8 mouse cellular contexts compared by ENCODE assay signal in genomic region chr11:96860564-96860963, GRCm38 (mm10). TPM values are rescaled to one million over a fixed set of nuclear protein-coding genes. Genes with fewer than 3 reads are reported as not detected.
A peak's percentile ranks its signal among the peaks of the same experiment; 100 is the strongest.
DNase-seq lines count a peak whose midpoint lies in the region; ATAC-seq and TF ChIP-seq lines count a peak whose summit lies in the region.

No protein-coding gene starts in this region.

- peak overlapping the region; percentile 80 for H3K27ac ChIP-seq in embryonic facial prominence, embryonic 14.5 days (replicated peaks; ENCODE audit: low read depth, low read length)
- peak overlapping the region; percentile 48; the same call in 1 of the 2 replicates for H3K27ac ChIP-seq in heart, embryonic 10.5 days
- peak overlapping the region; percentile 3; the same call in 1 of the 2 replicates for H3K27ac ChIP-seq in kidney, embryonic 16.5 days (ENCODE audit: low read length)
- no peak overlapping the region for H3K27ac ChIP-seq in liver, embryonic 13.5 days
- H3K27ac ChIP-seq in neural tube, embryonic 11.5 days (ENCODE audit: low read depth, low read length), result no peak overlapping the region
- H3K27ac ChIP-seq in stomach, postnatal 0 days (replicated peaks), result peak overlapping the region; percentile 72

- H3K9me3 ChIP-seq in embryonic facial prominence, embryonic 14.5 days (ENCODE audit: control insufficient read depth, low read length), result no peaks in the 10 kb centered on the region
- H3K9me3 ChIP-seq in heart, embryonic 10.5 days, result no peaks in the 10 kb centered on the region
- no peaks in the 10 kb centered on the region for H3K9me3 ChIP-seq in kidney, embryonic 16.5 days (ENCODE audit: low read length)
- H3K9me3 ChIP-seq in liver, embryonic 13.5 days (replicated peaks), result no peaks in the 10 kb centered on the region
- no peaks in the 10 kb centered on the region for H3K9me3 ChIP-seq in neural tube, embryonic 11.5 days (ENCODE audit: control insufficient read depth, low read length)
- H3K9me3 ChIP-seq in stomach, postnatal 0 days (ENCODE audit: control insufficient read depth, low read length), result no peaks in the 10 kb centered on the region

- DNase-seq in adrenal gland, postnatal 4 days (ENCODE audit: low spot score in 2 of 2), result peak; percentile 53 to 62
- DNase-seq in embryonic facial prominence, embryonic 14.5 days (ENCODE audit: low spot score), result peak; percentile 89
- DNase-seq in heart, embryonic 10.5 days (ENCODE audit: low spot score), result peak; percentile 91
- DNase-seq in liver, embryonic 13.5 days, result peak; percentile 56
- DNase-seq in neural tube, embryonic 11.5 days (ENCODE audit: low spot score), result peak; percentile 88
- peak; percentile 84 for DNase-seq in stomach, postnatal 0 days (ENCODE audit: low spot score)

- H3K79me3 ChIP-seq in C2C12 (ENCODE audit: low read depth), result no peaks in the 10 kb centered on the region

- peak overlapping the region; percentile 87 for H3K4me2 ChIP-seq in embryonic facial prominence, embryonic 14.5 days (ENCODE audit: low read depth, low read length)
- peak overlapping the region; percentile 93; the same call in 1 of the 2 replicates for H3K4me2 ChIP-seq in kidney, embryonic 16.5 days (replicated peaks; ENCODE audit: low read depth, low read length)
- H3K4me2 ChIP-seq in liver, embryonic 13.5 days, result no peak overlapping the region
- no peak overlapping the region for H3K4me2 ChIP-seq in neural tube, embryonic 11.5 days (ENCODE audit: low read depth)
- H3K4me2 ChIP-seq in stomach, postnatal 0 days (replicated peaks; ENCODE audit: low read depth), result peak overlapping the region; percentile 69; the same call in 1 of the 2 replicates

- H3K9ac ChIP-seq in embryonic facial prominence, embryonic 14.5 days (ENCODE audit: low read depth, low read length), result no peak overlapping the region
- 0 out of 2 replicates have a peak overlapping the region, but pooled peaks have one; percentile 61 for H3K9ac ChIP-seq in kidney, embryonic 16.5 days (replicated peaks; ENCODE audit: low read length)
- H3K9ac ChIP-seq in liver, embryonic 13.5 days, result no peak overlapping the region
- no peak overlapping the region for H3K9ac ChIP-seq in neural tube, embryonic 11.5 days (ENCODE audit: low read length)
- H3K9ac ChIP-seq in stomach, postnatal 0 days (ENCODE audit: low read length), result peak overlapping the region; percentile 18; the same call in 1 of the 2 replicates

- TF ChIP-seq EP300 in stomach, postnatal 0 days (optimal IDR thresholded peaks at IDR 0.05), result no peak

- no peaks in the 10 kb centered on the region for H3K79me2 ChIP-seq in C2C12 (ENCODE audit: control insufficient read depth, insufficient read depth)

- ATAC-seq in embryonic facial prominence, embryonic 14.5 days (ENCODE audit: low read depth), result peak; percentile 45
- peak; percentile 64; the same call in 1 of the 2 replicates for ATAC-seq in kidney, embryonic 16.5 days (ENCODE audit: low FRiP score, low TSS enrichment)
- ATAC-seq in liver, embryonic 13.5 days (ENCODE audit: low read depth), result 0 out of 2 replicates have a peak, but pooled peaks have one; percentile 34
- no peak for ATAC-seq in neural tube, embryonic 11.5 days (ENCODE audit: insufficient read depth, low FRiP score, low TSS enrichment)
- ATAC-seq in stomach, postnatal 0 days (ENCODE audit: low FRiP score, low TSS enrichment), result peak; percentile 54

- no peak overlapping the region for H3K4me3 ChIP-seq in C2C12 (ENCODE audit: insufficient read depth, poor library complexity, severe bottlenecking)
- no peak overlapping the region for H3K4me3 ChIP-seq in embryonic facial prominence, embryonic 14.5 days (ENCODE audit: low read depth, low read length)
- H3K4me3 ChIP-seq in heart, embryonic 10.5 days, result 0 out of 2 replicates have a peak overlapping the region, but pooled peaks have one; percentile 62
- H3K4me3 ChIP-seq in kidney, embryonic 16.5 days (ENCODE audit: low read length), result no peak overlapping the region
- no peak overlapping the region for H3K4me3 ChIP-seq in liver, embryonic 13.5 days (replicated peaks)
- no peak overlapping the region for H3K4me3 ChIP-seq in neural tube, embryonic 11.5 days (ENCODE audit: low read depth, low read length)
- H3K4me3 ChIP-seq in stomach, postnatal 0 days (ENCODE audit: low read depth, low read length), result no peak overlapping the region

- no peak overlapping the region for H3ac ChIP-seq in C2C12 (ENCODE audit: control insufficient read depth, insufficient read length, low read depth)

- H3K36me3 ChIP-seq in C2C12 (ENCODE audit: control insufficient read depth, insufficient read depth), result no peaks in the 10 kb centered on the region
- H3K36me3 ChIP-seq in embryonic facial prominence, embryonic 14.5 days (ENCODE audit: control insufficient read depth, insufficient read depth, low read length), result peaks cover 7% of the 10 kb centered on the region; the same call in 1 of the 2 replicates
- H3K36me3 ChIP-seq in heart, embryonic 10.5 days, result no peaks in the 10 kb centered on the region; the same call in 1 of the 2 replicates
- H3K36me3 ChIP-seq in kidney, embryonic 16.5 days (ENCODE audit: insufficient read depth, low read length), result 0 out of 2 replicates have a peak, but pooled peaks cover 4% of the 10 kb centered on the region
- no peaks in the 10 kb centered on the region for H3K36me3 ChIP-seq in liver, embryonic 13.5 days
- H3K36me3 ChIP-seq in neural tube, embryonic 11.5 days (ENCODE audit: control insufficient read depth, insufficient read depth, low read length), result no peaks in the 10 kb centered on the region
- no peaks in the 10 kb centered on the region for H3K36me3 ChIP-seq in stomach, postnatal 0 days (ENCODE audit: control insufficient read depth, insufficient read depth, low read length)

- 7% methylated on average over 8 of the region's 8 CpGs for WGBS in embryonic facial prominence, embryonic 14.5 days
- whole genome bisulfite sequencing in heart, embryonic 10.5 days, result 13% methylated on average over 8 of the region's 8 CpGs
- WGBS in kidney, embryonic 16.5 days, result 8% methylated on average over 8 of the region's 8 CpGs
- 10% methylated on average over 8 of the region's 8 CpGs for WGBS in liver, embryonic 13.5 days (ENCODE audit: insufficient replicate concordance)
- 7% methylated on average over 8 of the region's 8 CpGs for WGBS in neural tube, embryonic 11.5 days
- 9% methylated on average over 8 of the region's 8 CpGs for WGBS in stomach, postnatal 0 days

- peak; percentile 80 for TF ChIP-seq CTCF in C2C12 (IDR thresholded peaks at IDR 0.05; ENCODE audit: control insufficient read depth, insufficient read depth, insufficient read length)
- peak; percentile 95 for TF ChIP-seq CTCF in stomach, postnatal 0 days (IDR thresholded peaks at IDR 0.05; ENCODE audit: low read depth)

- peaks cover 17% of the 10 kb centered on the region for H3K4me1 ChIP-seq in embryonic facial prominence, embryonic 14.5 days (ENCODE audit: control insufficient read depth, insufficient read depth, low read length)
- peaks cover 31% of the 10 kb centered on the region for H3K4me1 ChIP-seq in heart, embryonic 10.5 days
- H3K4me1 ChIP-seq in kidney, embryonic 16.5 days (ENCODE audit: insufficient read depth, low read length), result peaks cover 33% of the 10 kb centered on the region
- peaks cover 15% of the 10 kb centered on the region for H3K4me1 ChIP-seq in liver, embryonic 13.5 days (replicated peaks)
- peaks cover 21% of the 10 kb centered on the region for H3K4me1 ChIP-seq in neural tube, embryonic 11.5 days (ENCODE audit: control insufficient read depth, insufficient read depth, low read length)
- H3K4me1 ChIP-seq in stomach, postnatal 0 days (replicated peaks; ENCODE audit: control insufficient read depth, insufficient read depth), result peaks cover 3% of the 10 kb centered on the region

- no peaks in the 10 kb centered on the region for H3K27me3 ChIP-seq in C2C12 (ENCODE audit: control insufficient read depth, insufficient read depth, insufficient read length)
- H3K27me3 ChIP-seq in embryonic facial prominence, embryonic 14.5 days (replicated peaks; ENCODE audit: control insufficient read depth, insufficient read depth, low read length), result no peaks in the 10 kb centered on the region
- 0 out of 2 replicates have a peak, but pooled peaks cover 9% of the 10 kb centered on the region for H3K27me3 ChIP-seq in heart, embryonic 10.5 days (ENCODE audit: insufficient read depth, poor library complexity, severe bottlenecking)
- no peaks in the 10 kb centered on the region for H3K27me3 ChIP-seq in kidney, embryonic 16.5 days (ENCODE audit: insufficient read depth, low read length)
- peaks cover 20% of the 10 kb centered on the region for H3K27me3 ChIP-seq in liver, embryonic 13.5 days
- no peaks in the 10 kb centered on the region for H3K27me3 ChIP-seq in neural tube, embryonic 11.5 days (ENCODE audit: control insufficient read depth, insufficient read depth, low read length)
- H3K27me3 ChIP-seq in stomach, postnatal 0 days (ENCODE audit: control insufficient read depth, insufficient read depth, low read length), result no peaks in the 10 kb centered on the region

RNA-seq across cellular contexts. Expression of gene Copz2, which starts 10.9 kb away (rescaled TPM):
- 29.0 TPM for polyA plus RNA-seq in C2C12 (2012; fragmentation: generic; extraction: Trizol)
- 10 to 100 TPM; 53.2 to 62.5 TPM for total RNA-seq in adrenal gland, postnatal 4 days (2021)
- polyA plus RNA-seq in embryonic facial prominence, embryonic 14.5 days (2014; fragmentation: Nextera tagmentation; extraction: Ambion mirVana), result 228 and 237 TPM in 2 replicates
- 86.6 and 90.1 TPM in 2 replicates for polyA plus RNA-seq in heart, embryonic 10.5 days (2016; fragmentation: Nextera tagmentation; extraction: Ambion mirVana)
- 115 and 117 TPM in 2 replicates for polyA plus RNA-seq in kidney, embryonic 16.5 days (2015; fragmentation: Nextera tagmentation; extraction: Ambion mirVana)
- polyA plus RNA-seq in liver, embryonic 13.5 days (2015; fragmentation: Nextera tagmentation; extraction: Ambion mirVana), result 19.7 and 20.0 TPM in 2 replicates
- 44.8 and 46.5 TPM in 2 replicates for polyA plus RNA-seq in neural tube, embryonic 11.5 days (2014; fragmentation: Nextera tagmentation; extraction: Ambion mirVana)
- polyA plus RNA-seq in stomach, postnatal 0 days (2015; fragmentation: Nextera tagmentation; extraction: Ambion mirVana), result 84.7 and 95.1 TPM in 2 replicates

RNA-seq across cellular contexts. Expression of gene Nfe2l1, which starts 30.8 kb away (rescaled TPM):
- polyA plus RNA-seq in C2C12 (2012; fragmentation: generic; extraction: Trizol), result 89.3 TPM
- 100 to 1,000 TPM; 269 to 272 TPM for total RNA-seq in adrenal gland, postnatal 4 days (2021)
- 54.6 and 56.0 TPM in 2 replicates for polyA plus RNA-seq in embryonic facial prominence, embryonic 14.5 days (2014; fragmentation: Nextera tagmentation; extraction: Ambion mirVana)
- 65.0 and 78.7 TPM in 2 replicates for polyA plus RNA-seq in heart, embryonic 10.5 days (2016; fragmentation: Nextera tagmentation; extraction: Ambion mirVana)
- polyA plus RNA-seq in kidney, embryonic 16.5 days (2015; fragmentation: Nextera tagmentation; extraction: Ambion mirVana), result 93.9 and 96.8 TPM in 2 replicates
- 19.2 and 20.2 TPM in 2 replicates for polyA plus RNA-seq in liver, embryonic 13.5 days (2015; fragmentation: Nextera tagmentation; extraction: Ambion mirVana)
- 45.4 and 46.8 TPM in 2 replicates for polyA plus RNA-seq in neural tube, embryonic 11.5 days (2014; fragmentation: Nextera tagmentation; extraction: Ambion mirVana)
- 32.4 and 35.6 TPM in 2 replicates for polyA plus RNA-seq in stomach, postnatal 0 days (2015; fragmentation: Nextera tagmentation; extraction: Ambion mirVana)

RNA-seq across cellular contexts. Expression of gene Cdk5rap3, which starts 55.7 kb away (rescaled TPM):
- 33.1 TPM for polyA plus RNA-seq in C2C12 (2012; fragmentation: generic; extraction: Trizol)
- total RNA-seq in adrenal gland, postnatal 4 days (2021), result 10 to 100 TPM; 71.6 to 74.7 TPM
- polyA plus RNA-seq in embryonic facial prominence, embryonic 14.5 days (2014; fragmentation: Nextera tagmentation; extraction: Ambion mirVana), result 65.5 and 83.4 TPM in 2 replicates
- polyA plus RNA-seq in heart, embryonic 10.5 days (2016; fragmentation: Nextera tagmentation; extraction: Ambion mirVana), result 68.3 and 84.3 TPM in 2 replicates
- 83.7 and 88.3 TPM in 2 replicates for polyA plus RNA-seq in kidney, embryonic 16.5 days (2015; fragmentation: Nextera tagmentation; extraction: Ambion mirVana)
- polyA plus RNA-seq in liver, embryonic 13.5 days (2015; fragmentation: Nextera tagmentation; extraction: Ambion mirVana), result 39.6 and 44.4 TPM in 2 replicates
- 92.7 and 93.1 TPM in 2 replicates for polyA plus RNA-seq in neural tube, embryonic 11.5 days (2014; fragmentation: Nextera tagmentation; extraction: Ambion mirVana)
- 61.7 and 64.9 TPM in 2 replicates for polyA plus RNA-seq in stomach, postnatal 0 days (2015; fragmentation: Nextera tagmentation; extraction: Ambion mirVana)

Comparison
In these comparisons a context has a peak if more than half of its experiments do, and no peak if none do; other contexts are left out.
1. H3K27ac ChIP-seq: peak in embryonic facial prominence, embryonic 14.5 days (single experiment), heart, embryonic 10.5 days (single experiment), kidney, embryonic 16.5 days (single experiment) and stomach, postnatal 0 days (single experiment); none in liver, embryonic 13.5 days (single experiment) and neural tube, embryonic 11.5 days (single experiment).
2. H3K4me2 ChIP-seq: peak in embryonic facial prominence, embryonic 14.5 days (single experiment), kidney, embryonic 16.5 days (single experiment) and stomach, postnatal 0 days (single experiment); none in liver, embryonic 13.5 days (single experiment) and neural tube, embryonic 11.5 days (single experiment).
3. H3K9ac ChIP-seq: peak in kidney, embryonic 16.5 days (single experiment) and stomach, postnatal 0 days (single experiment); none in embryonic facial prominence, embryonic 14.5 days (single experiment), liver, embryonic 13.5 days (single experiment) and neural tube, embryonic 11.5 days (single experiment).
4. Peak in every context shown above with its lines, with median percentiles within 50 percentile points of each other: DNase-seq.